Mouse (Mus musculus): ENCODE results near the gene Lingo4.

The Lingo4 gene

DNA sequence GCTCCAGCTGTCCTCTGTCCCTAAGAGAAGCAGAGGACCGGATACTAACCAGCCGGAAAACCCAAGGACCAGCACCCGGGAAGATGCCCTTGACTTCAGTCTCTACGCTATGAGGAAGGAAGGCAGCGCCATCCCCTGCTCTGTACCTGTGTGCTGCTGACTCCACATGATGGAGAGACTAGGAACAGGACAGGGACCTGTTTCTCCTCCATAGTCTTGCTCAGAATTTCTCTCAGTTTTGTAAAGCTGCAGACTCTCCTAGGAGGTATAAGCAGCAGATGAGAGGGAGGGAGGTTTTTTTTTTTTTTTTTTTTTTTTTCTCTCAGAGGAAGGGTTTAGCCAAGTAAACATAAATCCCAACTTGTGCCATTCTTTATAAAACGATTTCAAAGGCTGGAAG, at the start of gene Lingo4:
Gene Lingo4 (plus strand): TSS at position 301 of the 400 bp plus-strand sequence.
- no peak for DNase-seq (ENCODE audit: low read depth, low spot score)

DNA sequence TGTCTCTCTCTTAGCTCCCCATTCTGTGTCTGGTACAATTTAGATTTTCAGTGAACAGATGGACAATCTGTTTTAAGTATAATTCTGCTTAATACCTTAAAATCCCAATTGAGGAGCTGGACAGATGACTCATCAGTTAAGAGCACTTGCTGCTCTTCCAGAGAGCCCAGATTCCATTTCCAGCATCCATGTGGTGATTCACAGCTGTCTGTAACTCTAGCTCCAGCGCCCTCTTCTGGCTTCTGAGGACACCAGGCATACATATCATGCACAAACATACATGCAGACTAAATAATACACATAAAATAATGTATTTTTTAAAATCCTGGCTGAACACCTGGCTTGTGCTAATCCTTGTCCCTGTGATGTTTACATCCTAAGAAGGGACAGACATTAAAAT, 37.5 kb upstream of the Lingo4 start:
- DNase-seq (ENCODE audit: low read depth, low spot score), result no peak

DNA sequence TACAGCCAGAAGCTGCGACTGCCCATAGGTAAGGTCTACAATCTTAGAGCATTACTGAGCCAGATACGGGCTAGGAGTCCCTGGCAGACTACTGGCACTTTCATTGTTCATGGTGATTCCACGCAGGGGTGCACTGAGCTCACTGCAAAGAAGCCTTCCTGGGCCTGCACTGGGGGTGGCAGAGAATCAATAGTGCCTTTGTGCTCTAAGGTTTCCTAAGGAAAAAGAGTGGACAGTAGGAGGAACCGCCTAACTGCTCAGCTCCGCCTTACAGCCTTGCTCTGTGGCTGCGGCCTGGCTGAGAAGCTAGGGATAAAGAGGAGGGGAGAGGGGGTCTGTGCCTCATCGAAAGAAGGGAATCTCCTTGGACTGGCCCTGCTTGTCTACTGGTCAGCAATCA, 36.2 kb upstream of the Lingo4 start, which contains the start of gene C2cd4d:
Gene C2cd4d (plus strand): TSS at position 301 of the 400 bp plus-strand sequence.
- no peak for DNase-seq (ENCODE audit: low read depth, low spot score)

DNA sequence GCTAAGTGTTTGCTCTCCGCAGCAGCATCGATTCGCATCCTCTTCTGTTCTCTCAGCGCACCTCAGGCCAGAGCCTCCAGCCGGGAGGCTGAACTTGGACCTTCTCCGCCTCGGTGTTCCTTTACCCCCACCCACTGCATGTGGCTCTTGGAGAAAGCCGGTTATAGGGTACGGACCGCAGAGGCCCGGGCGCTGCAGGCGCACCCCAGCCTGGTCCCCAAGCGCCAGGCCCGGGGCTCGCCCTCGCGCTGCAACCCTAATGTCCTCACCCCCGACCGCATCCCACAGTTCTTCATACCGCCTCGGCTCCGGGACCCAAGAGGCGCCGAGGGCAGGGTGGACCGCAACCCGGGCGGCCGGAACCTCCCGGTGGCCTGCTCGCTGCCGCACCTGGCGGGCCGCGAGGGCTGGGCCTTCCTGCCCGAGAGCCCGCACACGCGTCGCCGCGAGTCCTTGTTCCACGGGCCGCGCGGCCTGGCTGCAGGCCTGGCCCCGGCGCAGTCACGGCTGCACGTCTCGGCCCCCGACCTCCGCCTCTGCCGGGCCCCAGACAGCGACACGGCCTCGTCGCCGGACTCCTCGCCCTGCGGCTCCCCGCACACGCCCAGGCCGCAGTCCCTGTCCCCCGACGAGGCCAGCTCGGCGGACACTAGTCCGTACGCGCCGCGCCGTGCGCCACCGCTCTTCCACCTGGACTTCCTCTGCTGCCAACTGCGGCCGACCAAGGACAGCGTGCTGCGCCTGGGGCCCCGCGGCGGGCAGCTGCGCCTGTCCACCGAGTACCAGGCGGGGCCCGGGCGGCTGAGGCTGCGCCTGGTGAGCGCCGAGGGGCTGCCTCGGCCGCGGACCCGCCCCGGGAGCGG, 34.8 kb upstream of the Lingo4 start:
- DNase-seq (ENCODE audit: low read depth, low spot score), result no peak

DNA sequence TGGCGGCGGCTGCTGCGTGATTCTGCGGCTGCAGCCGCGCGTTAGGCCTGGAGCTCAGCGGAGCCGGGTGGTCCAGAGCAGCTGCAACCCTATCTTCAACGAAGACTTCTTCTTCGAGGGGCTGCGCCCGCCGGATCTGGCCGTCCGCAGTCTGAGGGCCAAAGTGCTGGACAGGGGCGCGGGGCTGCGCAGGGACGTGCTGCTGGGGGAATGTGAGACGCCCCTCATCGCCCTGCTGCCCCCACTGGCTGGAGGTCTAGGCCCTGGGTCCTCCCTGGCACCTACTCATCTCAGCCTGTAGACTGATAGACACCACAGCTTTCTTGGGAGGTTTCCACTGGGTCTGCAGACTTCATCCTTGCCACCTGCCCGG, 34.2 kb upstream of the Lingo4 start:
- no peak for DNase-seq (ENCODE audit: low read depth, low spot score)

DNA sequence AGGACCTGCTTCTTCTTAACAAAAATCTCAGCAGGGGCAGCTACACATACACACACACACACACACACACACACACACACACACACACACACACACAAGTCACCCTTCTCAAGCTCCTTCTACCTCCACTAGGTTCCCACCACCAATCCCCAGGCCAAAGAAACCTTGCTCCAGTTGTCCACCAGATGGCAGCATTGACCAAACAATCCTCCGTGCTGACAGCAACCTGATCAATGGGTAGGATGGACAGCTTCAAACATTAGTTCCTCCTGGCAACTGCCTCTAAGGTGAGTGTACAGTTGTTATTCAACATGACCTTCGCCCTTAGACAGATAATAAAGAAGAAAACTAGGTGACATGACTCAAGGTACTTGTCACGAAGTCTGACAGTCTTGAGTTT, 31.6 kb upstream of the Lingo4 start:
- DNase-seq (ENCODE audit: low read depth, low spot score), result no peak

DNA sequence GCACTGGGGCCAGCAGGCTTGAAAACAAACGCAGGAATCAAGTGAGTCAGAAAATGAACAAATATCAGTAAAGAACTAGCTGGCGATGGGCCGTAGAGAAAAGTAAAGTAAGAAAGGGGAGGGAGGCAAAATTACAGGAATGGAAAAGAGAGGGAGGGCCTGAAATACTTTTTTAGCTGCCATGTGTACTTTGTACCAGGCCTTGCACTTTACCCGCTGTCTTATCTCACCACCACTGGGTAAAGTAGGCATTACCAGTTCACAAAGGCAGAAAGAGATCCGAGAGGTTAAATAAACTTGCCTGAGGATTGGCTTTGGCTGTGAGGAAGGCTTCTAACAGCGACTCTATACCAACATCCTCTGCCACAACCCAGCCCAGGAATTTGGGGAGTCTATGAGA, 30.8 kb upstream of the Lingo4 start:
- DNase-seq (ENCODE audit: low read depth, low spot score), result no peak

DNA sequence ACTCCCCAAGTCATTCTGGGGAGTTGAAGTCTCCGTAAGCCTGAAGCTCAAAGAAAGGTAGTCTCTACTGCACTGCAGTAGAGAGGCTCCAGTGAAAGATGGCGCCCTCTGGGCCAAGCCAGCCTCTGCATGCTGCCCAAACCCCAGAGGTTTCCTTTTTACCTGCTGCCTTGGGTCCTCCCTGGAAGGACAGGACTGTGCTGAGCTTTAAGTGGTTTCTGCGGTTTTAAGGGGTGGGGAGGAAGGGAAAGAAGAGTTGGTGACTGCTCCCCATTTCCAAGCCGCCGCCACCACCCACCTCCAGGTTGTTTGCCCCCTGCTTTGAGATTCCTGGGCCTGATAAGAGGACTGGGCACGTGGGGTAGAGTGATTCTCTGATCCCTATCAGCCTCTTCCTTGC, 29.7 kb upstream of the Lingo4 start:
- no peak for DNase-seq (ENCODE audit: low read depth, low spot score)

DNA sequence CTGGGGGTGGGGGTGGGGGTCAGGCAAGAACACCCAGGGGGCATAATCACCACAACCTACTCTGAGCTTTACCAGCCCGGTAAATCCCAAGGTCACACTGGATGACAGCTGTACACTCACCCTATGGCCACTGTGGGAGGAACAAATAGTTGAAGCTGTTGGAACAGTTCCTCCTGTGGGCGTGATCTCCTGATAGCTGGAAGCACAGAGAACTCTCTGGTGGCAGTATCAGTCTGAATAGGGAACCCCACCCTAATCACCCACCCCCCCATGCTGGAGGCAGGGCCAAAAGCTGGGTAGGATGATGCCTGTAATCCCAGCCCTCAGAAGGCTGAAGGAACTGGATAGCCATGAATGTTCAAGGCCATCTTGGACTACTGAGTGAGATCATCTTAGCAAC, 28.6 kb upstream of the Lingo4 start:
- DNase-seq (ENCODE audit: low read depth, low spot score), result no peak

DNA sequence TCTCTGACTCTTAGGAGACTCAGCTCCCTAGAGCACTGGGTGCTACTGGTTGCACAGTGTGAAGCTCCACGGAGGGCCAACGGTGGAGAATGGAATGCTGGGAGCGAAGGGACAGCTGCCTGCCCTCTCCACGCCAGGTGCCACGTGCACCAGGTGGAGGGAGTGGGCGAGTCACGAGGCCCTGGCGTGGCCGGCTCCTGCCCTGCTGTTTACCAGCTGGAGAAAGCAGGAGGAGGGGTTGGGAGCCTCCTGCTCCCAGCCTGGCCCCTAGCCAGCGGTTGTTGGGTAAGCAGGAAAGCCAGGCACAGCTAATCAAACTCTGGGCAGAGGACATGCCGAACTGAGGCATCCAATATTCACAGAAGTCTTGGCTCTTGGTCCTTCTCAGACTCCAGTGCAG, 26.7 kb upstream of the Lingo4 start:
- no peak for DNase-seq (ENCODE audit: low read depth, low spot score)

DNA sequence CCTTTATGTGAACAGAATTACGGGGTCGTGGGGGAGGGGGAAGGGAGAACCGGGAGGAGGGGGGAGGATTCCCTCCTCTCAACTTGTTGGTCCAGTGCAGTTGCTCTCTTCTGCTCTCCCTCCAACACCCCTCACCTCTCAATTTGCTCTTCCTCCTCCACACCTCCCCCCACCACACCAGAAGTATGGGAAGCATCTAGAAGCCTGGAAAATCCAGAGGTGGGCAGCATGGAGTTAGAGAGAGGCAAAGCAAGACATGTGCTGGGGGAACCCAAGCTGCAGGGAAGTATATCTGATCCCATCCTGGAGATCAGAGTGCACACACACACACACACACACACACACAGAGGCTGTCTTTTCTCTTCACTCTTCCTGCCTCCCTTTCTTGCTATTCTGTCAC, 26.3 kb upstream of the Lingo4 start:
- no peak for DNase-seq (ENCODE audit: low read depth, low spot score)

DNA sequence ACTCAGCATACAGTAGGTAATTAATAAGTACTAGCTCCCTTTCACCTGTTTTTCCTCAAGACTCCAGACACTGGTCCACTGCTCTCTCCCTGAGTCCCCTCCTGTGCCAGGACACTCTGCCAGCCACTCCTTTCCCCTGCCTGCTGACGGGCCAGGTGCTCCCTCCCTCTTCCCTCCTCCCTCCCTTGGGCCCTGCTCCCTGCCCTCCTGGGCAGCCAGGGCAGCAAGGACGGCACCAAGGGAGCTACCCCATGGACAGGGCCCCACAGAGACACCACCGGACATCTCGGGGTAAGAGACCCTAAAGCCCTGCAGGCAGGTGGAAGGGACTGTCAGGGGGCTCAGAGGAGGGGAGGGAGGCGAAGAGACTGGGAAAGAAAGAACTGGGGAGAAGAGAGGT, 25.7 kb upstream of the Lingo4 start, which contains the start of gene Rorc:
Gene Rorc (plus strand): TSS at position 154 of the 400 bp plus-strand sequence.
- DNase-seq (ENCODE audit: low read depth, low spot score), result no peak

DNA sequence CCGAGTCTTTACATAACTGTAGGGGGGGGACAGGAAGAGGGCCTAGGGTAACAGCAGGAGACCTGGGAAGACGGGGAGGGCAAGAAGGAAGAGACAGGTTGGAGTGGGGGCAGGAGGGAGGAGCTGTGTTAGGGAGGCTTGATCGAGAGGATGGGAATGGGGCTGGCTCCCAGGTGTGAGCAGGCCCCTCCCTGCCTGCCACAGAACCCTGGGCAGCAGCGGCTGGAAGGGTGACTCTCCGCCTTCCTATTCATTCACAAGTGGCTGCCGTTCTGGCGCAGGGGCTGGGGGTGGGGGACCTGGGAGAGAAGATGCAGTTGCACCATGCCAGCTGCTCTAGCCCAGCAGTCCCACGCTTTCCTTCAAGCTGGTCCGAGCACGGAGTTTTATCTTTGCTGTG, 25.2 kb upstream of the Lingo4 start:
- no peak for DNase-seq (ENCODE audit: low read depth, low spot score)

DNA sequence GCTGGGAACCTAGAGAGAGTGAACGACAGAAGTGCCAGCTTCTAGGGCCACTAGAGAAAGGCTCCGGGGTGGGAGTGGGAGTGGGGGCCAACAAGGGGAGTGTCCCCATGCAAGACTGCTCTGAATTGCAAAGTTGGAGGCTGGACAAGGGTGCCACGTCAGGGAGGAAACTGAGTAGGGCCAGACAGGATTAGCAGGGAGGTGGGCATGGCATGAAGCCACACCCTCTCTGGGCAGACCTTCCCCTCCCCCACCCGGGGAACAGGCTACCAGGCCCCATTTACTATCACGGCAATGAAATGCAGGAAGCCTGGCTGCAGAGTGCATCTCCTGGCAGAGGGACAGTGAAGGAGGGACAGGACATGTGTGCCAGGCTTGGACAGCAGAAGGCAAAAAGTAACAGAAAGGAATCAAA, 24.7 kb upstream of the Lingo4 start:
- DNase-seq (ENCODE audit: low read depth, low spot score), result no peak

DNA sequence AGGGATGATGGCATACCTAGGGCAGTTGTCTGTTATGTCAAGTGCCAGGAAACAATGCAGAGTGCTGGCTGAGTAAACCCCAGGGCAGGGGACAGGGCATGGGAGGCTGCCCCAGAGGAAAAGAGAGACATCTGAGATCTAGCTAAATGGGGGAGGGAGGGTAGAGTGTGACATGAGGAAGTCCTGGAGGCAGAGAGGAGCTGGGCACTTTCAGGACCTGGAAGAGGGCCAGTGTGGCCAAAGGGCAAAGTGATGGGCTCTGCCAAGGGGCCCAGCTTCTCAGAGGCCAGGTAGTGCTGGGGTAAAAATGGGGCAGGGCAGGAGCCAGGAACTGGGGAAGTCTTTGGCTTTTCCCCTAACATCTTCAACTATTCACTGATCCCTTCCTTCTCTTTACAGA, 23.7 kb upstream of the Lingo4 start:
- no peak for DNase-seq (ENCODE audit: low read depth, low spot score)

DNA sequence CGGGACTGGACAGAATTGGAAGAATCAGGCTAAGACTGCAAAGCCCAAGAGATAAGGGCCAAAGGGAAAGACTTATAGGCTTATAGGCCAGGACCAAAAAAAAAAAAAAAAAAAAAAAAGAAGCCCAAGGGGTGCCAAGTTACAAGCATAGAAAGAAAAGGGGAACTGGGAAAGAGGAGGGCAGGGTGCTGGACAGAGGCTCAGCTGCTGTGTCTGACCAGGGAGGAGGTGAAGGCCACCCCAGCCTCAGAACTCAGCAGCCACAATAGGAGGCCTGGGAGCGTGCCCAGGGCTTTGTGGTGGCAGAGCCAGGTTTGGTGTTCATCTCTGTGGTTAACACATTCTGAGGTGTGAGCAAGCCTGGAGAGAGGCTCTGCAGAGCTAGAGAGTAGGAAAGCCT, 23.2 kb upstream of the Lingo4 start:
- DNase-seq (ENCODE audit: low read depth, low spot score), result no peak

DNA sequence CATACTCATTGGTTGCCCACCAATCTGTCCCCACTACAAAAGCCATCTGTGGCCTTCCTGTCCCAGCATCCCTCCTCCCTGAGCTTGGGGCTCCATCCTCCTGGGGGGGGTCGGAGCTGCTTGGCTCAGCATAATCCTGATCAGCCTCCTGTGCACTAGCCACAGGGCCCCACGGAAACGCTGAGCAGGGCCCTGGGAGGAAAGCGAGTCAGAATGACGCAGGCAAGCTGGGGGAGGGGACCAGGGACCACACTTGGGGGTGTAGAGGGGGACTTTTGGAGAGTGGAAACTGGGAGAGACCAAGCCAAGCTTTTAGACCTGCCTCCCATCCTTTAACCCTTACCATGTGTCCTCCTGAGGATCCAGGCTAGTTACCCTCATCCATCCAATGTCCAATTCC, 22.5 kb upstream of the Lingo4 start:
- no peak for DNase-seq (ENCODE audit: low read depth, low spot score)

DNA sequence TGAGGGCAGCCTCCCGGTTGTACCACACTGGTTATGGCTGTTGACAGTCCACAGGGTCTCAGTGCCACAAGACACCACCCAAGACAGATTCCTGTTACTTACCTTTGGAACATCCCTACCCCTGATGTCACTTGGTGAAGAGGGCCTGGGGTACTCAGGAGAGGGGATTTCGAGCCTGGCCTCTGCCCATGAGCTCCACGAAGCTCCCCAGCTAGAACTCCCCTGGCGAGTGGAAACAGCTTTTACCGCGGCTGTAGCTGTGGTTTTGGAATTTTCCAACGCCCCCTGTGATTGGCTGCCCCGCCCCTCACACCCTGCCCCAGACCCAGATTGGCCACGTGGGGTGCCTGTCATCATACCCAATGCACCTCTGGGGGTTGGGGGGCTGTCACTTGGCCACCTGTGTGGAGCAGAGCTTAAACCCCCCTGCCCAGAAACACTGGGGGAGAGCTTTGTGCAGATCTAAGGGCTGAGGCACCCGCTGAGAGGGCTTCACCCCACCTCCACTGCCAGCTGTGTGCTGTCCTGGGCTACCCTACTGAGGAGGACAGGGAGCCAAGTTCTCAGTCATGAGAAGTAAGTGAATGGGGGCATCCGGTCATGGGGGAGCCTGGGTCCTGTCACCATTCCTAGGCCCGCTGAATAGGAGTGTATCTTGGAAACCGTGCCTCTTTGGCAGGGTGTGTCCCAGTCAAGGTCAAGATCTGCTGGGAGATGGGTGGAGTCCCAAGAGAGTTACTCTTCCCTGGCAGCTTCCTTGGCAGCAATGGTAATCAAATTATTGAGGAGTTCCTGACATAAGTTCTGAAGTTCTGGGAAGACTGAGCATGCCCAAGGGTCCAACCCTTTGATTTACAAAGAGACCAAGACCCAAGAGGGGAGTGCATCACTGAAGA, 21.0 kb upstream of the Lingo4 start:
- DNase-seq (ENCODE audit: low read depth, low spot score), result no peak

DNA sequence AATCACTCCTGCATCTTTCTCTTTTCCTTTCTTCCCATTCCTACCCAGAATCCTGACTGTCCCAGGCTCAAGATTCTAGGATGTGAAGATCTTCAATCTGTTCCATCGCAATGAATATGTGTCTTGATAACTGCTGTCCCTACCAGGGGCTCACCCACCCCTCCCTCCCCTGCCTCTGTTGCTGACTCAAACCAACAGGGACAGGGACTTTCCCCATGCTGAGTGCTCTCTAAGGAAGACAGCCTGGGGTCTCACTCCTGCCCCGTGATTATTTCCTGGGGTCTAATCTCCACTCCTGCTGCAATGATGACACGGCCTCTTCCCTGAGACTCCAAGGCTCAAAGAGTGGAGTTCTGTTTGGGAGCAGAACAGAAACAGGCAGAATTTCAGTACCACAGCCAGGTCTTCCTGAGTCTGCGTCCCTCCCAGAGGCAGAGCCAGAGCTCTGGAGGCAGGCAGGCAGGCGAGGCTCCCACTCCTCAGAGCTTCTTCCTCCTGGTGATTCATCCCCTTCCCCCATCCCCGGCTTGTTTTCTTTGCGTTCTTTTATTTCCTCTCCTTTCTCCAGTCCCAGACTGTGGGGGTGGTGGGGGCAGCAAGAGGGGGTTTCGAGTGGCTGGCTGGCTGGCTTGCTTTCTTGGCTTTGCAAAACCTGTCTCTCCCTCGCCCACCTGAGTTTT, 18.3 kb upstream of the Lingo4 start:
- DNase-seq (ENCODE audit: low read depth, low spot score), result no peak

DNA sequence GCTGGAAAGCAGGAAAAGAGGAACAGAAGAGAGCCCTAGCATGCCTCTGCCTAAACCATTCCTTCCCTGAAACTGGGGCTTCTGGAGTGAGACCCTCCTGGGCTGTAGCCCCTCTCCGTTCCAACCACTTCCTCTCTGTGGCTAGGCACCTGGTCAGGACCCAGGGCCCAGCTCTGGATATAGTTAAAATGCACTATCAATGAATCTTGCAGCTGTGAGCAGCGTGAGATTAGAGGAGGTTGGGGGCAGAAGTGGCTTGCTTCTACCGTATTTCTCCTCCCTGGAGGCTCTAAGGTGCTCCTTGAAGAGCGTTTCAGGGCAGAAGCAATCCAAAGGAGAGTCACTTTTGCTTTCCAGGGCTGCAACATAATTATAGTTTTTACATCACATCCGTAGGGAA, 16.0 kb upstream of the Lingo4 start:
- no peak for DNase-seq (ENCODE audit: low read depth, low spot score)

DNA sequence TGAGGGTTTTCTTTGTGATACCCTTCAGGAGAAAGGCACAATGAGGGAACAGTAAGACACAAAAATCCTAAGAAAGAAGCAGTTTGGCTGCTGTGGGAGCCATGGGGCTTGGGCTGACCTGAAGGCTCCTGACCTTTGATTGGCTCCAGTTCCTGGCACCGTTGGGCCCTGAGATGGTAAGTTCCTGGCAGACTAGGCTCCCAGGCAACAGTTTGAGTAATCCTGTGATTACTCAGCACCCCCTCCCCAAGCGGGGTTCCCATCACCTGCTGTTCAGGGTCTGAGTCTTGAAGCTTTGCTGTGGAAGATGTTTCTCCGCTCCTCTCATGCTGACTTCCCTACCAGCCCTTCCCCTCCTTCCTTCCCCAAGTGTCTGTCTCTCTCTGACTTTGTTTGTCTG, 14.8 kb upstream of the Lingo4 start:
- no peak for DNase-seq (ENCODE audit: low read depth, low spot score)

DNA sequence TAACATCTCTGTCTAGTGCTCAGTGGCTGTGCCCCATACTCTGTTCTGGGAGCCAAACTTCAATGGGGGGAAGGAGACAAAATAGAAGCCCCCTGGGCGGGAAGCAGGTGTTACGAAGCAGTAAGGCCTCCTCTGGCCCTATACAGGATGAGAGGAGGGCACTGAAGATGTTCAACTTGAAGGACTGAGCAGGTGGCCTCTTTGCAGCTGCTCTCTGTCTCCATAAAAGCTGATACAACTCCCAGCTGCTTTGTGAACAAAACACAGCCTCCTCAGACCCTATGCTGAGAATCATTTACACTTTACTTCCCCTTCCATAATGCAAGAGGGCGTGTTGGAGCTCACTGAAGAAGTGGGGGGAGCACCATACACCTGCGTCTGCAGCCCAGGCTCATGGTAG, 11.6 kb upstream of the Lingo4 start:
- DNase-seq (ENCODE audit: low read depth, low spot score), result no peak
